Mouse (Mus musculus) adrenal gland, postnatal 25 days (tissue): Measurements from ENCODE around the gene Dnase2a. TPM values are rescaled to one million over a fixed set of nuclear protein-coding genes. Genes with fewer than 3 reads are reported as not detected.

Experiments
- DNase-seq: peaks from one replicate; pipeline ENCODE4 v3.0.0; 2021; ENCODE audit warnings: mixed read lengths
- long read RNA-seq: library from polyadenylated mRNA; stranded (forward); transcript quantifications from one replicate; pipeline ENCODE4 v2.0.0, GENCODE M21; 2021
- total RNA-seq: library from RNA; stranded (reverse); gene quantifications from 2 replicates; pipeline ENCODE4 v1.2.3, GENCODE M21; 2021

Gene Dnase2a
- total RNA-seq = 13.6 and 14.6 TPM in 2 replicates
- long read RNA-seq, transcript Dnase2a-201 (6 exons, 1,715 nt) = major isoform, 6 of 14 reads
- long read RNA-seq, partial matches to known transcripts = 1 of 14 reads
- long read RNA-seq, other reads (novel, unspliced or antisense) = 5 of 14 reads

DNA sequence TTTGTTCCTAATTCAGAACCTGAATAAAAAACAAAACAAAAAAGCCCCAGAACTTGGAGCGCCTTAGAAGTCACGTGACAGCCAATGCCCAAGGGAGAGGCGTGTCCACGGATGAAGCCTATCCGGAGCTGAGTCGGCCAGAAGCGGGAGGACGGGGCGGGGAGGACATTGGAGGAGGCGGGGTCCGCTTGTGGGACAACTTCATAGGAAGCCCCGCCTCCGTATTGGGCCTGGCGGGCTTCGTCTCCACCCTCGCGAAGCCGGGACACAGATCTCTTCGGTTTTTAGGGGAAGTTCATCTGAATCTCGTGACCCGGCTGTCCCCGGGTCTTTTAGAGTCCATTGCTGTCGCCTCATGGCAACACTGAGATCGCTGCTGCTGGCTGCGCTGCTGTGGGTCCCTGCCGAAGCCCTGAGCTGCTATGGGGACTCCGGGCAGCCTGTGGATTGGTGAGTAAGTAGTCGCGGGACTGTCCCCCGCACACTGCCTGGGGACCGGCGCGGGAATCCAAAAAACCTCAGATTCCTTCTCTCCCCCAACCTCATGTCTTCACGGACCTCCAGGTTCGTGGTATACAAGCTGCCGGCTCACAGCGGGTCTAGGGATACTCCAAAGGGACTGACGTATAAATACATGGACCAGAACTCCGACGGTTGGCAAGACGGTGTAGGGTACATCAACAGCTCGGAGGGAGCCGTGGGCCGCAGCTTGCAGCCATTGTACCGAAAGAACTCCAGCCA lies at the start of gene Dnase2a:
Dnase2a (plus strand) TSS at position 140 of the 741 bp plus-strand sequence.
- DNase-seq = peak; percentile 94

DNA sequence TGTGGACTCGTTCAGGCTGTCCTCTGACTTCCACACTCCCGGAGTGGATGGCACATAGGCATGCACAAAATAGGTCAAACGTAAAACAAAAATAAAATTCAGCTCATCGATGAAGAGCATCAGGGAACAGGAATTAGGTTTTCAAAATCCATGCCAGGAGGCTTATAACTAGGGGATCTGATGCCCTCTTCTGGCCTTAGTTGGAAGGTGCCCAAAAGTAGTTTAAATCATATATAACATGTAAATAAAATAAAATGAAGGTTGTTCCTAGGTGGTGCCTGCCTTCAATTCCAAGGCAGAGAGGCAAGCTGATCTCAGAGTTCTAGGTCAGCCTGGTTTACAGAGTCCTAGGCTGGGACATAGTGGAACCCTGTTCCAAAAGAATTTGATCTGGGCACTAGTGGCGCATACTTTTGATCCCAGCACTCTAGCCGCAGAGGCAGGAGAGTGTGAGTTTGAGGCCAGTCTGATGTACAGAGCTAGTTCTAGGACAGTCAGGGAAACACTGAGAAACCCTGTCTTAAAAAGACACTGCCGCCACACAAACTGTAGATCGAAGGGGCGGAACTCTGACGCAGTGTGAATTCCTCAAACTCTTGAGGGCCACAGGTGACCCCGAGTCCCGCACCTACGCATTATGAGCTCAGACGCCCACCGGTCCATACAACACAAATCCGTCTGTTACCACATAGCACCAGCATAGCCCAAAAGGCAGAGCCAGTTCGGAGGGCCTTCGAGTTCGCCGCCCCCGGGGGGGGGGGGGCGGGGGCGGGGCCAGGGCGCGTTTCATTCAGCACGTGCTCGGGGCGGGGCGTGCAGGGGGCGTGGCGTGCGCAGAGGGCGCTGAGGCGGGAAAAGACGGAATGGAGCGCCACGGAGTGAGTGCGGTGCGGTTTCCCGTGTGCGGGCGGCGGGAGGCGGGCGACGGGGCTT lies 36.7 kb upstream of the Dnase2a start, which contains the start of gene Syce2:
Syce2 (plus strand) TSS at position 736 of the 933 bp plus-strand sequence.
- DNase-seq = peak; percentile 88

DNA sequence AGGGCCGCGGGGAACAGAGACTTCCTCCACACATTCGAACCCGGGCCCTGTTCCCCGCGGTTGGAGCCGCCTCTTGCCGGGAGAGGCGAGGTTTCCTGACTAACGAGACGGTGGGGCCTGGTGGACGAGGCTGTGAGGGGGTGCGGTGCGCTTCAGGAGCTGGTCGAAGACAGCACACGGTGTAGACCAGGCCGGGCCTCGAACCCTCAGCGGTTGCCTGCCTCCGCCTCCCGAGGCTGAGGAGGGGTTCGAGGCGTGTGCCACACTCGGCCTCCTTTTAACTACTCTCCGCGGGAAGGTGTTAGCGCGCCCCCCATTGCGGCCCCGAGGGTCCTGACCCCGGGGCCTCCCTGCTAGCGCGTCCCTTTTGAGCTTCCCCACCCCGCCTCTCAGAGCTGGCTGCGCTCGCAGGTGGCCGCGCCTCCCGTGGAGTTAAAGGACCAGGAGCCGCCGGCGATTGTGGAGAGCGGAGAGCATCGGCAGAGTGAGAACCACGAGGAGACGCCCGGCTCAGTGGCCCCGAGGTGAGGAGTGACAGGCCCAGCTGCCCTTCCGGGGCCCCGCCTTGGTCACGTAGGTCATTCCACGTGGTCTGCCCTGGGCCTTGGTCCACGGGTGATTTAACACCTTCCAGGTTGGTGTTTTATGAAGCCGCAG lies 35.9 kb upstream of the Dnase2a start:
- DNase-seq = peak; percentile 50

DNA sequence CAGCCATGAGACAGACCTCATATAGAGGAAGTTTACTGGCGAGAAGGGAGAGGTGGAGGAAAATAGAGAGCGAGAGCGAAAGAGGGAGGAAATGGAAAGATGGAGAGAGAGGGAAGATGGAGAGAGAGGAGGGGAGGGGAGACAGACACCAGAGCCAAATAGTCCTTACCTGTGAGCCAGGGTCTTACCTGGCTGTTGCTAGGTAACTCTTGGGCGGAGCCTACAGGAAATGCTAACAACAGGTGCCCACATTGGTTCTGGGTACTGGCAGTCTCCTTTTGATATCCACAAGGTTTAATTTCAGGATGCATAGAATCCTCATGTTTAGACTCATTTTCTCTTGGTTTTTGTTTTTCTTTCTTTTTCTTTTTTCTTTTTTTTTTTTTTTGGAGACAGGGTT lies 35.3 kb upstream of the Dnase2a start:
- no peak for DNase-seq

DNA sequence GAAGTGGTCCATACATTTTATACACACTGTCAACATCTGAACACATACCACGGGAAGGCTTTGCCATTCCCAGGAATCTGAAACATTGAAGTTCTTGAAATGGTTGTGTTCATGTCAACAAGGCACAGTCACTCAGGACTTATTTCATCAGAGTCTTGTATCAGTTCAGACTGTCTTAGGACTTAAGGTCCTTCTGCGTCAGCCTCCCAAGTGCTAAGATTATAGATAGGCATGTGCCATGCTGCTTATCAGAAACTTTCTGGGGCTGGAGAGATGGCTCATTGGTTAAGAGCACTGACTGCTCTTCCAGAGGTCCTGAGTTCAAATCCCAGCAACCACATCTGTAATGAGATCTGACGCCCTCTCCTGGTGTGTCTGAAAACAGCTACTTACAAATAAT lies 34.0 kb upstream of the Dnase2a start:
- DNase-seq = no peak

DNA sequence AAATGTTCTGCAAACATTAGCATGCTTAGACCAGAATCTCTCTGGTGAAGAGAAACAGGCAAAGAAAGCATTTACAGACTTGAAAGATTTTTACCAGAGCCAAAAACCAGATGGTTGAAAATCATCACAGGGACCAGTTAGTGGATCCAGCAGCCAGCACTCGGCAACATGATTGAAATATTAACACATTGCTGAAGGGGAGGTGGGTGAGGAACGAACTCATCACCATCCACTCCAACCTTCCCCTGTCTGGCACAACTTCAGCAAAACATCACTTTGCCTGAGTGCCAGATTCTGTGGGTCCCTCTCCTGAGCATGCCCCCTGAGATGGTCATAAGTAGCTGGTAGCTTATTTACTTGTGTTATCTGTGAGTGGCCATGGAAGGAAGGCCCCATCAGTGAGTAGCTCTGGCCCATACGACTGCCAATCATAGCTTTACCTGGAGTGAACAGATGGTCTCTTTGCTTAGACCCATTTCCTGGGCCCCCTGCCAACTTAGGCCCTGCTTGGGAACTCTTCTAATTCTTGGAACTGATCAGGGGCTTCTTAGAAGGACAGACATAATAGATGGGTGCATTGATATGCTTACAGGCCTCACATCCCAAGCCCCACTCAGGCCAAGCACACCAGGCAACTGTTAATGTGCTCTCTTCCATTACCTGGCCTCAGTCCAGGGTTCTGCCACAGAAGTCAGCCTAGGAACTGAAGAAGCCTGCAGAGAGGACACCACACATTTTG lies 30.9 kb upstream of the Dnase2a start:
- DNase-seq = no peak

DNA sequence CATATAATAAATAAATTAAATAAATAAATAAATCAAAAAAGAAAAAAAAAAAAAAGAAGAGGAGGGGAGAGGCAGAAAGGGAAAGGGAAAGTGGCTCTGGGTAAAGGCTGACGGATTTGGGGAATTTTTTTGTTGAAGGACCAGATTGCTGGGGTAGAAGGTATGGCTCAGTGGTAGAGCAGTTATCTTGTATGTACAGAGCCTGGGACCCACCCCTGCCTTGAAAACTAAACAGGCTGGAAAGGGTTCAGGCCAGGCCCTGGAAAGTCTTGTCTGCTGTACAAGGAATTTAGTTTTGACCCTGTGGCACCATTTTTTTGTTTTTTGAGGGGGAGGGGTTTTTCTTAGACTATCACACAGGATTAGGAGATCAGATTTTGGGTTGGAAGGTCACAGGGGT lies 29.4 kb upstream of the Dnase2a start:
- no peak for DNase-seq

DNA sequence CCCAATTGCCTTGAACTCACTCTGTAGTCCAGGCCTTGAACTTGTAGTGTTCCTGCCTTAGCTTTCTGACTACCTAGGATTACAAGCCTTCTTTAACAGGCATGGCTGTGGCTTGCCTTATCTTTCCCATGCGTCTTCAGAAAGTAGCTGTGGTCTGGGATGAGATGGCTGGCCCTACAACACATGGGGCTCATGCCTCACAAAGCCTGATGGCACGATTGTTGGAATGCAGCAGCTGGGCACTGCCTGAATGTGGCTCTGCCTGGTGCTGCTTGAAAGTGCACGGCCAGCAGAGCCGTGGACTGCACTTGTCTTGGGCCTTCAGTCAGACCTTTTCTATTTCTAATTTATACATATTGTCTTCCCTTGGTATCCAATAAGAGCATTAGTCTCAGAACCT lies 23.6 kb upstream of the Dnase2a start:
- no peak for DNase-seq

DNA sequence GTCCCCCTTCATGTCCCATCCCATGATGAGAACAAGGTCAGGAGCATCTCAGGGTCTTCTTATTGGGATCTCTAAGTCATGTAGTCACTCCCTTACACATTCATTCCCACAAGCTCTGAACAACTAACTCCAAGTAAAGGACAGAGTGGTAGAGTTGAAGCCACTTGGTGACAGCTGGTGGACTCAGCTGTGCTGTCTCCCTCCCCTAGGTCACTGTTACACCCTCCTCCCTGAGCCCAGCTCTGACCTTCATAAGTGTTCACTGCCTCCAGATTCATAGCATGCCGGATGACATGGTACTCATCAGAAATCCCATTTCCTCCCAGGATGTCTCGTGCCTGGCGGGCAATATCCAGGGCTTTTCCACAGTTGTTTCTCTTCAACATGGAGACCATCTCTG lies 20.1 kb upstream of the Dnase2a start:
- DNase-seq = no peak

DNA sequence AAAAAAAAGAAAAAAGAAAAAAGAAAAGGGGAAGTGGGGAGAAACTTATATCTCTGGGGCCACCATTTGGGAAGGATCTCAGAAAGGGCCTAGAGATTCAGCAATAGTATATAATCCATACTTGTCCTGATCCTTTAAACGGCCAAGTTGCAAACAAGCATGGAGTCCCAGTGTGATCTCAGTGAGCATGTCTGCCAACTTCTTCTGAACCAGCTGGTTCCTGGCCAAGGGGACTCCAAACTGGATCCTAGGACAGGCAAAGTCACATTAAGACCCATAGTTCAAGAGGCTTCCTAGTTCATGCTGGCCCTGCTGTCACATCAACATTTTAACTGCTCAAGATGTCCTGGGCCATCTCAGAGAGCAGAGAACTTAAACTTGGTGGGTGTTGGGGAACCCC lies 19.2 kb upstream of the Dnase2a start:
- no peak for DNase-seq

DNA sequence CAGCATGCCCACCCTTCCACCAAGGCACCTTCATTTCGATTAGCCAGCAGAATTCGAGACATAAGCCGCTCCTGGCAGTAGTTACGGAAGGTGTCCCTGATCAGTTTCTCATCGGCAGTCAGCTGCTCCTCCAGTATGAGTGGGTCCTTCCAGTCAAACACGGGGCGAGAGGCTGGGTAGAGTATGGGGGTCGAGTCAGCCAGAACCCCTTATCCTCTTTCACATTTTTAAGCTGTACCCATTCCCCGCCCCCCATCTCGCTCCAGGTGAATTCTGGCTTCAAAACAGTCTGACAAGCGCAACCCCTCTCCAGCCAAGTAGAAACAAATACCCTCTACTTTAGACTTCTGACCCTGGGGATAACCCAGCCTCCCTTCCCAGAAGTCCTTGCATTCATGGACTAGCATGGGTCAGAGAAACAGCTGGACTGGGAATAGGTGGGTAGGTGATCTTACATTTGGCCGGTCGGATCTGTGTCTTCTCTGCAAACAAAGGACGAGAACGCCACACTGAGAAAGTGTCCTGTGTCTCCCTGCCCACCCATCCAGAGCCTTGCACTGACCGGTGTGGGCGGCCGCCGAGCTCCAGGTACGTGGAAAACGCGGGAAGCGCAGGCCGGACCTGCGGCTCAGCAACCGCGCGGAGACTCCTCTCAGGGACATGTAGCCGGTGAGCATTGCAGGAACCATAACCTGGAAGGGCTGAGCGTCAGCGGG lies 15.2 kb upstream of the Dnase2a start:
- no peak for DNase-seq

DNA sequence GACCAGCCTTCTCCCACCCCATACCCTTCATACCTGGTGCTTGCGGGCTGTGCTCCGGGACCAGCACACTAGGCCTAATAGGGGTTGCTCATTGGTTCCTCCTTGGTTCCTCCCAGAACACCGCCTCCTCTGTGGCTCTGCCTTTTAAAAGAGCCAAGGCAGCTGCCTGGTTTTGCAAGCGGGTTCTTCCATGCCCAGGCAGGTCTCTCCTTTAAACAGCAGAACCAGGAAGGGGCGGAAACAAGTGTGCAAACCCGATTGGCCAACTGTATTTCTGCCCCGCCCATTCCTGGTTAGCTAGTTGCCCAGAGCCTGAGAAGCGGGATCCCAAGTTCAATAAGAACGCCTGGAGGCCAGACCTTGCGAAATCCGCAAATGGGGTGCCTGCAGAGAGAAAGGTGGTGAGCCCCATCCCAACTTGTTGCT lies 14.6 kb upstream of the Dnase2a start, which contains the start of gene Gcdh:
Gcdh (minus strand) TSS at position 213 of the 426 bp plus-strand sequence.
- peak; percentile 83 for DNase-seq

DNA sequence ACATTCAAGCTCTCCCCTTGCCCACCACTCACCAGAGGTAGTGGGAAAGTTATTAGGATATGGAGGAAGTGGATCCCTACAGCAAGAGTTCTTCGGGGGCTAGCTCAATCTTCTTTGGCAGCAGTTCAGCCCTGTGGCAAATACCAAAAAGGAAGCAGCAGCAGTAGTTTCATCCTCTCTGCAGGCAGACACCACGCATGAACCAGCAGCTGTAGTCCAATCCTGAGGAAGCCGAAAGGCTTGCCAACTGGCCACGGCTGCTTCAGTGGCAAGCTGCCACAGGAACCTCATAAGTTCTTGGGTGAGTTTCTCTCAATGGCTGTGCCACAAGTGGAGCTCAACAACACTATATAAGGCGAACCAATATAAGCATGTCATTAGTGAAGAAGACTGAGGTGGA lies 12.4 kb upstream of the Dnase2a start:
- no peak for DNase-seq

DNA sequence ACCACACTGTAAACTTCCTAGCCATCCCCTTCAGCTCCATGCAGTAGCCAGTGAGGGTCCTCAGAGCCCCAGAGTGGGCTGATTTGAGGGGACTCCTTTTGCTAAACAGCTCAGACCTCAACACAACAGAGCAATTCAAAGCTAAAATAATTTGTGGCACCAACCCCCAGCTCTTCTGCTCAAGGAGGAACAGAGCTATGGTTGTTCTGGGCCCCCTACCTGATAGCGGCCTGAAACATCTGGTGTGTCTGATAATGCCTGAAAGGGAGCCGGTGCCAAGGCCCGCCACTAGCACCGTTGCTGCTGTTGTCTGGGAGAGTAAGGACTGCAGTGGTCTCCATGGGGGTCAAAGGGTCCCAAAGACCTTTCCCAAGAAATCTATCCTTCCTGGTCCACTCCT lies 7.3 kb upstream of the Dnase2a start:
- no peak for DNase-seq

DNA sequence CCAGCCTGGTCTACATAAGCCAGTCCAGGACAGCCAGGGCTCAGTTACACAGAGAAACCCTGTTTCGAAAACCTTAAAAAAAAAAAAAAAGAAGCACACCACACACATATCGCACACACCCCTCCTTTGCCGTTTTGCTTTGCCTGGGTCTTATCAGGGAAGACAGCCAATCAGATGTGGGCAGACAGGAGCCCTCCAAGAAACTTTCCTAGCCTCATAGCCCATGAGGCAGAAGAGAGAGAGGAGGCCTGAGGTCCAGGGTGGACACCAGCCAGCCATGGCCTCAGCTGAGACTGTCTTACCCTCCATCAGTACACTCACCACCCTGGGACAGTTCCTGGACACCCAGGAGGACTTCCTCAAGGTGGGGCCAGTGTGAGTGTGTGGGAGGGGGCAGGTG lies 6.6 kb upstream of the Dnase2a start, which contains the start of gene Klf1:
Klf1 (plus strand) TSS at position 177 of the 400 bp plus-strand sequence.
- DNase-seq = no peak

DNA sequence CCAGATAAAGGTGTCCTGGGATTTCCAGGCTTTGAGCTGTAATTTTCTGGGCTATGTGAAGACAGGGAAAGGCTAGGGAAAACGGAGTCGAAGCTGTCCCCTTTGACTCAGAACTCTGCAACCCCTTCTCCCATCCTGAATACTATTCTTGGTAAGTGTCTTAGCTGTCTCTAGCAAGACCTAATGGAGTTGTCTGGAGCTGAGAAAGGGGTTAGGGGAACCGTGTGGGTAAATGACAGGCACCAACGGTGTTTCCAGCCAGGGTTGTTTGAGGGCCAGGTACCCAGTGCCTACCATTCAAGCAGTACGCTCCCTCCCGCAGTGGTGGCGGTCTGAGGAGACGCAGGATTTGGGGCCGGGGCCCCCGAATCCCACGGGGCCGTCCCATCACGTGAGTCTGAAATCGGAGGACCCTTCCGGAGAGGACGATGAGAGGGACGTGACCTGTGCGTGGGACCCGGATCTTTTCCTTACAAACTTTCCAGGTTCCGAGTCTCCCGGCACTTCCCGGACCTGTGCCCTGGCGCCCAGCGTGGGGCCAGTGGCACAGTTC lies 5.9 kb upstream of the Dnase2a start:
- DNase-seq = no peak

DNA sequence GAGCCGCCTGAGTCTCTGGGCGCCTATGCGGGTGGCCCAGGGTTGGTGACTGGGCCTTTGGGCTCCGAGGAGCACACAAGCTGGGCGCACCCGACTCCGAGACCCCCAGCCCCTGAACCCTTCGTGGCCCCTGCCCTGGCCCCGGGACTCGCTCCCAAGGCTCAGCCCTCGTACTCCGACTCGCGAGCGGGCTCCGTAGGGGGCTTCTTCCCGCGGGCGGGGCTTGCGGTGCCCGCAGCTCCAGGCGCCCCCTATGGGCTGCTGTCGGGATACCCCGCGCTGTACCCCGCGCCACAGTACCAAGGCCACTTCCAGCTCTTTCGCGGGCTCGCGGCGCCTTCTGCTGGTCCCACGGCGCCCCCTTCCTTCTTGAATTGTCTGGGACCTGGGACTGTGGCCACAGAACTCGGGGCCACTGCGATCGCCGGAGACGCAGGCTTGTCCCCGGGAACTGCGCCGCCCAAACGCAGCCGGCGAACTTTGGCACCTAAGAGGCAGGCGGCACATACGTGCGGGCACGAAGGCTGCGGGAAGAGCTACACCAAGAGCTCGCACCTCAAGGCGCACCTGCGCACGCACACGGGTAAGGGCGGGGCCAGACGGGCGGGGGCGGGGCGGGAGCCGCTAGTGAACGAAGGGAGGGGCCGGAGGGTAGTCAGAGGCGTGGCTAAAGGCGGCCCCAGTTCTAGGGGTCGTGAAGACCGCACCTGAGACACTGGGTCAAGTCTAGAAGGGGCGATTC lies 5.3 kb upstream of the Dnase2a start:
- peak; percentile 92 for DNase-seq

DNA sequence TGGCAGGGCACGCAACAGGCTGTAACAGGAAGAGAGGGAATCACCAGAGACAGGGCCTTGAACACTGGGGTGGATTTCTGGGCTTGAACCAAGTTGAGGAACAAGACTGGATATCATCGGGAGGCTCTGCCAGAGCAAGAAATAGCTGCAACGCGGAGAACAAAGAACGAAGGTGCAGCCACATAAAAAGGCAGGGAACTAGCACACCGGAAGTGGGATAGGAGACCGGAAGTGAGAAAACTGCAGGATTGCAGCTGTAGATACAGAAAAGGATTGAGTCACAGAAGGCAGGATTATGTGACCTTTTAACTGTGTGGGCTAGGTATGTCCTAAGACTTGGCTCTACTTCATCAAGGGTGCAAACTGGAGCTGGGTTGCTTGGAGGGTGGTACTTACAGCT lies 4.0 kb upstream of the Dnase2a start:
- no peak for DNase-seq

DNA sequence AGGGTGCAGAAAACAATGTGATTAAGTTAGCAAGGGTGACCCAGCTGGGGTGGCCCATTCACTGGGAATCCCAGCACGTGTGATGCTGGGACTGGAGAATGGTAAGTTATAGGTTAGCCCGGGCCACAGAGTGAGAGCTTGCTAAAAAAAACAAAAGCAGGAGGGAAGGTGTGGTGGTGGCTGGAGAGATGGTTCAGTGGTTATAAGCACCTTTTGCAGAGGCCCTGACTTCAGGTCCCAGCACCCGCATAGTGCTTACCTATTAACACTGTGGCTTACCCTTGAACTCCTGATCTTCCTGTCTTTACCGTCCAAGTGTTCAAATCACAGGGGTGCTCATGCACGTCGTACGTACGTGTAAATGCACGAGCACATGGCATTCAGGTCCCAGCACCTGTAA lies 1.3 kb upstream of the Dnase2a start:
- no peak for DNase-seq

DNA sequence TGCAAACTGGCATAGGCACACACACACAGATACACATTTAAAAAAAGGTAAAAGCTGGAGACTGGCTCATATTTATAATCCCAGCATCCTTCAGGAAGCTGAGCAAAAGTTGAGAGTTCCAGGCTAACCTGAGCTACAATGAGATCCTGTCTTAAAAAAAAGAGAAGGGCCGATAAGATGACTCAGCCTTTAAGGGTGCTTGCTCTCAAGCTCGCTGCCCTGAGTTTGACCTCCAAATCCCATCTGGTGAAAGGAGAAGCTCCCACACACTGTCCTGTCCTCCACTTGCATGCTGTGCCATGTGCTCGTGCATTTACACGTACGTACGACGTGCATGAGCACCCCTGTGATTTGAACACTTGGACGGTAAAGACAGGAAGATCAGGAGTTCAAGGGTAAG lies 867 bp upstream of the Dnase2a start:
- DNase-seq = no peak
